Mouse (Mus musculus) naive thymus-derived CD4-positive, alpha-beta T cell, adult 2 months (primary cell): ENCODE measurements at regions not wholly inside any gene's neighbourhood (a gene's known extent, or its start where the extent isn't known, plus 50 kb on each side); places are given as distances from the start of the nearest gene placed in this dataset.
"Not testable (repeated sequence)": the region's sequence is repeated elsewhere in the genome, so short reads cannot be mapped to it uniquely, and the experiment has no call there.

Experiments used
- DNase-seq: peaks from one replicate; pipeline ENCODE4 v3.0.0-alpha.2; 2011; ENCODE audit warnings: low read depth

DNA sequence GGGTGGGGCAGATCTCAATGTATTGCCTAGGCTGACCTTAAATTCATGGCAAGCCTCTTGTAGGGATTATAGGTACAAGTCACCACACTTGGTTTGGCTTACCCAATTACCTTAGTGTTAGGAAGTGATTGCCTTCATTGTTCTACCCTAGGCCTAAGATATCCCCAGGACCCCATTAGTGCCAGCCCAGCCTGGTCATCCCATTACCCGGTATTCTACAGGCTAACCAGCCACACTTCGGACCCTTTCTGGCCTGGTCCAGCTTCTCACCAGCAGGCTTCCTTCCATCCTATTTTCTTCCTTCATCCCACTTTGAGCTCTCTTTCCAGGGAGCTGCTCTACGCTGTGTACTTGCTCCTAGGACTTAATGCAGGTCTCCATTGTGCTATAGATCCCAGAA lies 59.5 kb downstream of the Tex35 start:
- no peak for DNase-seq

DNA sequence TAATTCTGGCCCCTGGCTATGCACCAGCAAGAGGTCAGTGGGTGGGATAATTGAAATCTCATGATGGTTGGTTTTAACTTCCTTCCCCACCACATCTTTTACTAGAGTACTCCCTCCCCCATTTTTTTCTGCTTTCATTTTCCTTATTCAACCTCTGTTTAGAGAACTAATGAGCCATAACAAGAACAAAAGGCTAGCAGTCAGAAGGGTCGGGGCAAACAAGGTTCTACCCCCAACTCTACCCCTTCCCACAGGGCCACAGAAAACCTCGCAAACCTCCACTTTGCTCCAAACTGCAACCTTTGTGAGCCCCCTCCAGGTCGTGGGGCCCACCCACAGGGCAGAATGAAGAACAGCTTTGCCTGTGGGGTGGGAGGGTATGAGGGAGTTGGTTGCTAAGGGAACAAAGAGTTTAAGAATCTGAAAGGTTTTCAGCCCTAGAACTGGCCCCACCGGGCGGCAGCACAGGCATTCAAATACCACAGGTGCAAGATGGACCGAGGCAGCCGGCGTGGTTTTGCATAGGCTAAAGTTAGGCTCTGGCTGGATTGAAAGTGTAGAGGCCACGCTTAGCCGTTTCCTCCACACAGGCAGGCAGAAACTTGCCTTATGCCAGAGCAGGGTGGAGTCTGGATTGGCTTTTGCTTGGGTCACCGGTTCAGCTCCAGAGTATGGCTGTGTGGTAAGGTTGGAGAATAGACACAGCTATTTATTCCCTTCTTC lies 60.1 kb downstream of the Tex35 start:
- DNase-seq = no peak

DNA sequence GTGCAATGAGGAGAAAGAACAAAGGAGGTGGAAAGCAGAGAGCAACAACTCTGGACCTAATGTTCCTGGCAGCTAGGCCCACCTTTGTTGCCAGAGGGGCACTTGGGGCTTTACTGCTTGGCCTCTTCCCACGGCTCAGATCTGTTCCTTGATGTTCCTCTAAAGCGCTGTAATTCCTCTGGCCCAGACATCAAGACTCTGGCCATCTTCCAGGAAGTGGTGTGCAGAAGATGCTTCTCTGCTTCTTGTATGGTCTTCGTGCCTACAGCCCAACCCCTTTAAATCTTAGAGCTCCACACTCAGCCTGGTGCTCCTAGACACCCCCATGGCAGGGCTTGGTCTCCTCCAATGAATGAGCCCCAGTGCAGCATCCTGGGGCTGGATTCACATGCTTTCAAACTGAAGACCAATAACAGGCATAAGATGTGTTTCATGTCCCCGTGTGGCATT lies 60.7 kb downstream of the Tex35 start:
- DNase-seq = no peak

DNA sequence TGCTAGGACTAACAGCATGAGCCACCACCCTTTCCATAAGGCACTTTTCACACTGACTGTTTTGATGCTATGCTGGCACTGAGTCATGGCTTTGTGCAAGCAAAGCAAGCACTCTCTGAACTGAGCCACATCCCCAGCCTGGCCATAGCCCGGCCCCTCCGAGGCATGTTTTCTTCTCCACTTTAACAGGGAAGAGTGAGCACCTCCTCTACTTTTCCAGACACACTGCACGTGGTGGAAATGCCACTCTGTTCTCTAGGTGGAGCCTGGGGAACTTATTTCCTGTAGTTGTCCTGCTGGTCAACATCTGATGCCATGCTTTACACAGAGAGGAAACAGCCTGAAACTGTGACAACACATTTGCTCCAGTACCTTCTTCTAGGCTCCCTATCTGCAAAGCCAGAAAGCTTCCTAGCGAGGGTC lies 61.7 kb downstream of the Tex35 start:
- DNase-seq = no peak

DNA sequence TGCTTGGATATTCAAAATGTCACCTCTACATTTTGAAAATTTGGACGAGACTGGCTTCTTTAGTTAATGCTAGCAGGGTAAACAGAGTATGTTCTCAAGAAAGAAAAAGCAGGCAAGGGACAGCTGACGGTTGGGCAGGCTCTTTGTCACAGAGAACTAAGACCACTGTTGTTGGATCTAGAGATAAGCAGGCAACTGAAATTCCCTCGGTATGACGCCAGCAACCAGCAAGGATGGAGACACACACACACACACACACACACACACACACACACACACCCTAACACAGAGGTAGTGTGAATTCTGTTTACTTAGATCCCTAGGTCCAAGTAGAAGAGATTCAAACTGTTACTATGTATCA lies 68.7 kb downstream of the Tex35 start:
- DNase-seq = peak; percentile 27

DNA sequence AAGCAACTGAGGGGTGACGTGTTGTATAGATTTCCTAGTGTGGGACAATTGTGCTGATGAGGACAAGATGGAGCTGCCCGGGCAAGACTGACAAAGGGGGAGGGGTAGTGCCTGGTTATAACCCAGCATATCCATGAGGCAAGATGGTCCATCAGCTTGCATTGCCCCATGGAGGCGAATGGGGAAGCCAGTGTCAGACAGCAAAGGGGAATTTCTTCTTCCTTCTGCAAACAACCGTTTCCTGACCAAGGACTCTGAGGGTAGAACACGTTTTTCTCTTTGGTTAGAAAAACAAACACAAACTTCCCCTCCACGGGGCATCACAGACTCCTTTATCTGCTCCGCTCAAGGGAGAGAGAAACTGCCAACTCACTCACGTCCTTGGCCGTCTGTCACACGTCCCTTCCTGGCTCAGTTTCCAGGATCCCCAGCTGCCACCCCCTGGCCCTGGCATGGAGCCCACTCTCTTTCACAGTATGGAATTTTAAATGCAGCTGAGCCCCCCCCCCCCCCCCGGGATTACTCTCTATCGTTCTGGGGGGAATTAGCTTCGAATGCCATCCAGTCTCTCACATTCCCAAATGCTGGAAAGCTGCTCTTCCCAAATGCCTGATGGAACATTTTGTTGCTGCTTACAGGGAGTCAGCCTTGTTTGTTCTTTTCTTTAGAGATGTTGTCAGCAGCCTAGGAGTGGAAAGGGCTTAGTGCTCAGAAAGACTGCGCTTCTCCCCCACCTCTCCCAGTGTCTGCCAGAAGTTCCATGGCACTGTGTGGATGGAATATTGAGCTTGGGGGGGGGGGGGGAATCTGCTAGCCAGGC lies 69.3 kb downstream of the Tex35 start:
- DNase-seq = peak; percentile 73

DNA sequence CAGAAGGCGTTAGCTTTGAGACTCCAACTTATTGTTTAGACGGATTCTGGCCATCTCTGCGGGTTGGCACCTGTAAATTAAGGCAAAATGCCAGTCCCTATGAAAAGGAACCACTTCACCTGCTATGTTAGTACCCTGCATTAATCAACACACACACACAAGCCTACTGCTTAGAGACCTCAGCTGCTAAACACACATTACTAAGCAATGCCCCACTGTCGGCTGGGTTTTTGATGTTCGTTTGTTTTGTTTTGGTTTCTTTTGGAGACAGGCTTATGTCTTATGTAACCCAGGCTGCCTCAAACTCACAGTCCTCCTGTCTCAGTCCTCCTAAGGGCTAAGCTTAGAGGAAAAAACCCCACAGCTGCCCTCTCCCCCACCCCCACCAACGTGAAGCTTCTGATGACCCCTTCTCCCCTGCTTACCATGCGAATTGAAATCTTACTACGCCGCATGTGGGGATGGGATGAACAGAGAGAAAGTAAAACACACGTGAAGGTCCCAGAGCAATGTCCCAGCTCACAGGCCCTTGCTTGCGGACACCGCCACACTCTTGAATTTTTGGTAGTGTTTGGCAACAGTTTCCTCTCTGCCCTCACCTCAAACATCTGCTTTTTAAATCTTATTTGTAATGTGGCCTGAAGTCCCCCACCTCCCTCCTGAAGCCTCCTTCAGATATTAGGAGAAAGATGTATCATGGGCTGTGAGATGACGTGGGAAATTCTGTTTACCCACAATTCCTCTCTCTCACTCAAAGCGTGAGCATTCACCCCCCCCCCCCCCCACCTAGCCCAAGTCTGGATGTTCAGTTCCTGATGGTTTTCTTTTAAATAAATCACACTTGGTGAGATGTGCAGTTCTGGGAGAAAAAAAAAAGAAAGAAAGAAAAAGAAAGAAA lies 70.1 kb downstream of the Tex35 start:
- peak; percentile 73 for DNase-seq

DNA sequence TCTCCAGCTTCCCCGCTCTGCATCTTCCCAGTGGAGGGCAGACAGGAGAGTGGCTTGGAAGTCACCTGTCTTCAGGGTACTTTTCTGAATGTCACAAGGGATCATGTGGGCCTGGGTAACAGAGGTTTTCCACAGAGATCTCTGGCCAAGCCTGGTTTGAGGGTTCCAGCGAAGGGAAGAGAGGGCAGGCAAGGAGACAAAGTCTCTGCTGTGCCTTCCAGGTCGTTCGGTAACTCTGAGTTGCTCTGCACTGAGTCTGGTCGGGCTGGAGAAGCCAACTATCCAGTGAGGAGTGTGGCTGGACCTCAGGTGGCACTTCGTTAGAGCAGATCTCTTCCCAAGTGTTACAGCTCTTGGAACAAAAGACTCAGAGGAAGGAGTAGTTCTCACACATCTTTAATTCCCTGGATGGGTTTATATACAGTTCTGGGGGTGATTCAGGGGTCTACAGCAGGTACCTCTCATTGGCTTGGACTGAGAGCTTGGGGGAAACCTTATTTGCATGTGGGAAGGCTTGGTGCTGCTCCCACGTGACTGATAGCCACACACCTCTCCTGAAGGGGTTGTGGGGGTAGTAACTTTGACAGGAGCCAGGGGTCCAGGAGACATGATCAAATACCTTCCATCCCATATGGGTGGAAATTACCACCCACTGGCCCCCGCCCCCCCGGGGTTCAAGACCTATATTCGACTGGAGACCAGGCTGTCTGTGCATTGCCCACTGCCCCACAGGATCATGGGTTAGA lies 71.1 kb downstream of the Tex35 start:
- DNase-seq = no peak

DNA sequence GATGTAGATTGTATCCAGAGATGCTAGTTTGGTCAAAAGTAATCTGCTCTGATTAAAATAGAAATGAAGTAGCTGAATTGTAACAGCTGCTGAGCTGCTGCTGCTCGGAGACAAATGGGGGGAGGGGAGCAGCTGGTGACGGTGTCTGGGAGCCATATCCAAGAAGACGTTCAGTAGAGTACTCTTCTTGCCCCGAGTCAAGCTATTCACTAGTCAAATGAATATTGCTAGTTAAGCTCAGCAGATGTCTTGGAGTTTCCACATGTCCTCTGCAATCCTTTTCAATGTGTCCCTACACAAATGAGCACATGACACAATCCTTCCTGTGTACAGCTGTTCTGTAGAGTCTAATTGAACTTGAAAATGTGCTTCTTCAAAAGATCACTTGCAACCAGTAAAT lies 71.7 kb downstream of the Tex35 start:
- DNase-seq = no peak

DNA sequence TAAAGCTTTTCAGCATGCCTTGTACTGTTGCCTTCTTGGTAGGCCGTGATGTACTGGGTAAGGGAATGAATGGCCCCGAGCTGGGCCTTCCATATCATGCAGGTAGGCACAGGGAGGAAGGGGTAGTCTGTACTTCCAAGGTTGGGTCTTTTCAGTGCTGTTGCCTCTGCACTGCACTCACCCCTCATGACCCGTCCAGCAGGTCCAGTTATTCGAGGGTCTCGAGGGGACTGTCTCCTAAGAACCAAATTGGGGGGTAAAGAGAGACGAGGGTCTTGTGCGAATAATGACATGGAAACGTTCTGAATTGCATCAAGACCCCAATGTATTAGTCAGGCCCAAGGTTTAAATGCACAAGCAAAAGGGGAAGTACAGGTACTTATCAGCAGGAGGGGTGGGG lies 73.3 kb downstream of the Tex35 start:
- DNase-seq = not testable (repeated sequence)

DNA sequence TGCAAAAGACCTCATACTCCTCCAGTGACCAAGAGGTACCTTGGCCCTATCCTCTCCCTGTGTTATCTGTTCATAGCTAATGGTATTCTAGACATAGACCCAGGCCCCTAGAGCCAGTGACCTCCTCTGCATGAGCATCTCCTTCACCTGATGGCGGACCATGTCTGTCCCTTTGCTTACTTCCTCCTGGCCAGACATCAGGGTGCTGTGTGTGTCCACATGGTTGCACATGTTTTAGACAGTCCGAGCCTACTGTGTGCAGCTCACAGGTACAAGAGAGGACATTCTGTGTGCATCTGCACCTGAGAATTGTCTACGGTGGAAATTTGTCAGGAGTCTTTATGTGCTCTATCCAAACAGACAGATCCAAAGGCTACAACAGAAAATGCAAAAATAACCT lies 79.8 kb downstream of the Tex35 start:
- DNase-seq = no peak

DNA sequence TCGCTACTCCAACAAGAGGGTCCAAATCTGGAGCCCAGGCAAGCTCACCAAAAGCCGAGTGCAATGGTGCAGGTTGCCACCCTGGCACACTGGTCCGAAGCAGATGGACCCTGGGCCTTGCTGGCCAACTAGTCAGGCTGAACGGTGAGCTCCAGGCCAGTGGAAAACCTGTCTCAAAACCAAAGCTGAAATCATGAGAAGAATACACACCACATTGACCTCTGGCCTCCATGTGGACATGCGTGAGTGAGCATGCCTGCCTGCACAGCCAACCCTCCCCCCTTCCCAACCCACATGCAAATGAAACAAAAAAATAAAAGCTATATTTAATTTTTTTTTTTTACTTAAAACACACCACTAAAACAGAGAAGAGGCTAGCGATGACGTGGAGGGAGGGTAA lies 80.8 kb downstream of the Tex35 start:
- no peak for DNase-seq

DNA sequence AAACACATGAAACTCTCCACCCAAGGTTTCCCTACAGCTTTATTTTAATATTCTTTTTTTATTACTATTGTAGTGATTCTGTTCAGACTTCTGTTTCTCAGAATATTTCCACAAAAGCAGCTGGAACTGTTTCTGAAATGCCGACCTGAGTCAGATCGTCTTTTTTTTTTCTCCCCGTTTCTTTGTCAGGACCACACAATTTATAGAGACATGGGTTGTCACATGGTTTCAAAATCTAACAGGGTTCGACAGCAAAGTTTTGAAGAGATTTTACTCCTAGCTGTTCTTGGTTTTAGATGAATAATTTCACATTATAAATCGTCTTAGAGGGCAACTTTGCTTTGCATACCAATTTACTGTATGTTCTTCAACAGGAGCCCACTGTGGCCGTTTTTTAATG lies 84.0 kb upstream of the Ralgps2 start:
- no peak for DNase-seq

DNA sequence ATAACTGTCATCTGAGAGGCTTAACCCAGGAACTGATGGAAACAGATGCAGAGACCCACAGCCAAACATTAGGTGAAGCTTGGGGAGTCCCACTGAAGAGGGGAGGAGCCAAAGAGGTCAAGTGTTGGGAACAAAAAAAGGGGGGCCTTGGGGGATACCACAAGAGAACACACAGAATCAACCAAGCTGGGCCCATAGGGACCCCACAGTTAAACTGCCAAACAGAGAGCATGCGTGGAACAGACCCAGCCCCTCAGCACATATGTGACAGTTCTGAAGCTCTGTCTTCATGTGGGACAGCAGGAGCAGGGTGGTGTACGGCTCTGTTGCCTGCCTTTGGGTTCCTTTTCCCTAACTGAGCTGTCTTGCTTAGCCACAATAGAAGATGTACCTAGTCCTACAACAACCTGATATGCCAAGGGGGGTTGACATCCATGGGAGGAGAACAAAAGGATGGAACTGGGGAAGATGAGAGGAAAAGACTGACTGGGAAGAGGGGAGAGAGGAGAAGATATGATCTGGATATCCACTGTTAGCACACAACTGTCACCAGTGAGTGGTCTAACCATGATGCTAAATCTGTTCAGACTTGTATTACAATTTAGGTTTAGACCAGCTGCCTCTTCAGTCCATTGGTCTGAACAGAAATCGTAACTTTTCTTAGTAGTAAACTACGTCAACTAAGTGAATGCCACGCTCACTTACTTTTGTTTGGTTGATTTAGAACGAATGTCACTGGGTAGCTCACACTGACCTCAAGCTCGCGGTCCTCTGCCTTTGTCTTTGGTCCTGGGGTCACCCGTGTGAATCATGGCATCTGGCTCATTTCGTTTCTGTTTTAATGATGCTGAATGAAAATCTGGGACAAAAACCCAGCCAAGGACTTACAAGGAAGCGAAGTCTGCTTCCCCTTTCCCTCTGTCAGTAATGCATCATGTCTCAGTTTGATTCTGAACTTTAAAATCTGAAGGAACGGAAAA lies 83.3 kb upstream of the Ralgps2 start:
- DNase-seq = no peak

DNA sequence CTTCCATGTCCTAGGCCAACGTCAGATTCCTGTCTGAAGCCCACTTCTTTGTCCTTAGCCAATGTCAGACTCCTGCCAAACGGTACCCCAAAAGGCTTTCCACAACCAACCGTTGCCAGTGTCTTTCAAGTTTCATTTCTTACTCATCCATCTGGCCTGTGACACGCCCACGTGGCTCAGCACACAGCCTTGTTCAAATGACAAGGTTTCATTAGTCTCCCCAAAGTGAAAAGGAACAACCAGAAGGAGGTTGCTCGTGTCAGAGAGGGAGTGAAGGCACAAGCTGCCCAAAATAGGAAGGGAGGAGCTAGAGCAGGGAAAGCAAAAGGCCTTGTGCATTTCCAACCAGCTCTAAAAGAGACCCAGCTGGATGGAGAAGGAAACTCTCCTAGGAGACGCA lies 80.5 kb upstream of the Ralgps2 start:
- DNase-seq = no peak

DNA sequence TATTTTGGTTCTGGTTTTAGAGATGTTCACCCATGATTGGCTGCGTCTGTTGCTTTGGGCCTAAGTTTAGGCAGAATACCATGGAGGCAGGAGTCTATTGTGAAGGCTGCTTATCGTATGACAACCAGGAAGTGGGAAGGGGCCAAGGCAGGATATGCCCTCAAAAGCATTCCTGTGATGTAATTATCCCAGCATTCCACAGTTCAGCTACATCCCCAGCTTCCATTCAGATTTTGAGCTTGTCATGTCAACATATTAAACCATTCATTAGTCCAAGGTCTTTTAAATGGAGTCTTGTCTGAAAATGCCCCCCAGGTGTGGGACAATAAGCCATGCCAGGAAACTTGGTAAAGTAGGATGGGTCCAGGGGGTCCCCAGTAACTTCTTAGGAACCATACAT lies 79.3 kb upstream of the Ralgps2 start:
- DNase-seq = no peak

DNA sequence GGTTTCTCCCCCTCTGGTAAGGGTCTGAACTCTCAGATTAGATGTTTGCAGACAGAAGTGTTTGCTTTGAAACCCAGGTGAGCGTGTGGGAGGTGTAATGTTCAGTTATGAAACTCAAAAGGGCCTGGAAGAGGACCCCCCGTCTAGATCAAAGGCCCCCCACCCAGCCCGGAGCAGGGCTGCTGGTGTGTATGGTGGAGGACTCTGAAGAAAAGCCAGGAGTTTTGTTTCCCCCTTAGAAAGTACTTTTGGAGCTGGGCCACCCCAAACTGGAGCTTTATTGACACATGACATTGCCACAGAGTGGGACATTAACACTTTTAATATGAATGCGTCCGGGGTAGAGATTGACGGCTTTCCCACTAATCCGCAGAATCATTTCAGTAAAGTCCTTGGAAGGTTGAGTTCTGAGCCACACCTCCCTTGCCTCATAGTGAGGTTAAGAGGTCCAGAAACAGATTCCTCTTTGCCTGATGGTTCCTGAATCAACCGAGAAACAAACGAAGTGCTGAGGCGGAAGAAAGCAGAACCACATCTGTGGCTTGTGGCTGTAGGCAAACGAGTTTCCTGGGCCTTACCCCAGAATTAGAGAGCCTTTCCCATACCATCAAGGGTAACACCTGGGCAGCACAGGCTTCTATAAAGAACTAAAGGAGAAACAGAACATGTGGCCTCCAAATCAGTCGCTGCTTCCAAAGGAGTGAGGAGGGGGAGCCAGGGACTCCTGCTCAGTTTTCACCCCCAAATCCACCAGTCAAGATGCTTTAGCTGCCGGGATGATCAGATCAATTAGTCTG lies 78.0 kb upstream of the Ralgps2 start:
- peak; percentile 55 for DNase-seq

DNA sequence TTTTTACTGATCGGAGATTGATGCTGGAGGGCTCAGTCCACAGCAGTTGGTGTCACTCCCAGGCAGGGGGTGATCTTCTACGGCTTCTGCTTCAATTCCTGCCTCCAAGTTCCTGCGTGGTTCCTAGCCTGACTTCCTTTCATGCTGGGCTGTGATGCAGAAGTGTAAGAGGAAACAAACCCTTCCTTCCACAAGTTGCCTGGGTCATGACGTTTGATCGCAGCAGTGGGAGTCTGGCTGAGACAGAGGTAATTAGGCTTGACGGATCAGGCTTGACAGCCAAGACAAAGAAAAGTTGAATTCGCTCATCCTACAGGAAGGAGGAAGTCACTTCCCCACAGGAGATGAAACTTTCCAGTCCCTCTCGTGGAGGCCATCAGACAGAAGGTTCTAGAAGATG lies 77.2 kb upstream of the Ralgps2 start:
- no peak for DNase-seq

DNA sequence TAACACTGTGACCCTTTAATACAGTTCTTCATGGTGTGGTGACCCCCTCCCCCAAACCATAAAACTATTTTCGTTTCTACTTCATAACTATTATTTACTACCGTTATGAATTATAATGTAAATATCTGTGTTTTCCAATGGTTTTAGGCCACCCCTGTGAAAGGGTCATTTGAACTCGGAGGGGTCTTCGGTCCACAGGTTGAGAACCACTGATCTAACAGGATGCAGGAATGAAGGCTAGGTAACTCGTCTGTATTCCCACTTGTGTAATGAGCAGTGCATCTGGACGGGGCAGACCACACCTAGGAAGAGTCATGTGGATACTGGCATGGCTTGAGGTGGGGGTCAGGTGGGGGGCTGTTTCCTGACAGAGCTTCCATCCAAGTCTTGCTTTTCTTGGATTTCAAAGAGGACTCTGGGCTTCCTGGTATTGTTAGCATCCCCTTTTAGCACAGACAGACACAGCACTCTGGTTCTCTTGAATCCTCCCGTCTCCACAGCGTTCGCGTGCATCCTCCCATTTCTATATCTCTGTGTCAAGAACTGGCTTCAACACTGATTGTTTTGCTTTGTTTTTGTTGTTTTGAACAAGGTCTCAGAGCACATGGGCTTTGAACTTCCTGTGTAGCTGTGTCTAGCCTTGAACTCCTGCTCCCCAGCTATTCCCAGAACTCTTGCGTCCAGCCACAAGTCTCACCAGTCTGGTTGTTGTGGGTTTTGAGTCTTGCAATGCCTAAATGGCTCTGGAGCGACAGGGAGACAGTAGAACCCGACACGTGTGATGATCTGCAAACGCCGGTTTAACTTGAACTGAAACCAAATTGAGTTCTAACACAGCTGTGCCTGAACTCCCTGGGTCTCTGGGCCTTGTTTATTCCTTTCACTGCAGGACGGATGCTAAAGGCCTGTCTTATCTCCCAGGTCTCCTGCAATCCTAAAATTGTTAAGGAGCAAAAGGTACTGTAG lies 75.4 kb upstream of the Ralgps2 start:
- DNase-seq = peak; percentile 23
